Mouse (Mus musculus): Measurements from ENCODE around the gene Pip4k2c.

Gene Pip4k2c
- long read RNA-seq, experiment 1, transcript Pip4k2c-201 (10 exons, 3,307 nt), result major isoform, 17 of 30 reads
- long read RNA-seq, experiment 1, partial matches to known transcripts, result 5 of 30 reads
- long read RNA-seq, experiment 1, other reads (novel, unspliced or antisense), result 8 of 30 reads
- long read RNA-seq, experiment 2, transcript Pip4k2c-201 (10 exons, 3,307 nt), result major isoform, 12 of 25 reads
- long read RNA-seq, experiment 2, partial matches to known transcripts, result 1 of 25 reads
- long read RNA-seq, experiment 2, other reads (novel, unspliced or antisense), result 12 of 25 reads

DNA sequence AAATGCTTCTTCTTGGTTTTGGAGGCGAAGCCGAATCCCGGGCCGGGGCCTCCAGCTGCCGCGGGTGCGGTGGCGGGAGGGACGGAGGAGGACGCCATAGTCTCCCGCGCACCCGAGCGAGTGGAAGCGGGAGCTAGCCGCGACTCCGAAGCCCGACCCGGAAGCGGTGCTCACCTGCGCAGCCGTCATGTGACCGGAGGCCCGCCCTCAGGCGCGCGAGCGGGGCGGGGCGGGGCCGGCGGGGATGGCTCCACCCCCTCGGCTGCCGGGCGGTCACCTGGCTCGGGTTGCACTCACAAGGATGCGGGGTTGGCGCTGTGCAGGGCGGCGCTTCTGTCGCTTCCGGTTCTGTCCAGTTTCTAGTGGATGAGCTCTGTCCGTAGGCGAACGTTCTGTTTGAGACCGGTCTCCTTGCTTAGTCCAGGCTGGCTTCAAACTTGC is at the start of gene Pip4k2c:
Gene Pip4k2c, minus strand, starts transcription at position 172 of the 441 bp plus-strand sequence.
- intact Hi-C loops (cut with DNase I), result no loop called here

GRCm38 (mm10) chr10:127258489-127258888 is 47.1 kb upstream of the Pip4k2c start:
- intact Hi-C loops (cut with DNase I), result no loop called here

DNA sequence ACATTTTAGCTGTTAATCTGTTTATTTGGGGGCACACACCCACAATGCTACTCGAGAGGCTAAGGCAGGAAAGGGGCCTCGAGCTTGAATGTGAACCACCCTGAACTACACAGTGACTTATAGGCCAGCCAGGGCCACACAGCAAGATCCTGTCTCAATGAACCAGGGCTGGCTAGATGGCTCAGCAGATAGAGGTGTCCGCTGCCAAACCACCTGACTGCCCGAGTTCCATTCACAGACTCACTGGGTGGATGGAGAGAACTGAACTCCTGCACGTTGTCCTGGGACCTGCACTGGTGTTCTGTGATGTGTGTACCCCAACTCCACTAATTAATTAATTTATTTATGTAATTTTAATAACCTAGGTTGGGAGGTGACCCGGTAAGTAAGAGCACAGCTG is 46.4 kb upstream of the Pip4k2c start:
- intact Hi-C loops (cut with DNase I), result no loop called here

GRCm38 (mm10) chr10:127255625-127256345 is 44.4 kb upstream of the Pip4k2c start:
- intact Hi-C loops (cut with DNase I), result no loop called here

DNA sequence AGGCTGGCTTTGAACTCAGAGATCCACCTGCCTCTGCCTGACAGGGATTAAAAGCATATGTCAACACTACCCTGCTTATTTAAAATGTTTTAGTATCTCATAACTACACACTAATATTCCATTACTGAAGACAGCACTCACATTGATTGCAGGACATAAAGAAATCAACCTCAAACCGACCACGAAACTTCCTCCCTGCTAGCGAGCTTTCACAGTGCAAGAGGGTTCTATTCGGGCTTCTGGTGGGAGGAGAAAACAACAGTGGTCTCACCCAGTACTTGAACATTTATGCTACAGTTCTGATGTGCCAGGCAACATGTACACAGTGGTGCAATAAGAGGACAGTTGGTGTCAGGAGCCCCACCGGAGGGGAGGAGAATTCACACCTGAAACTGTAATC is 39.4 kb upstream of the Pip4k2c start:
- intact Hi-C loops (cut with DNase I), result no loop called here

DNA sequence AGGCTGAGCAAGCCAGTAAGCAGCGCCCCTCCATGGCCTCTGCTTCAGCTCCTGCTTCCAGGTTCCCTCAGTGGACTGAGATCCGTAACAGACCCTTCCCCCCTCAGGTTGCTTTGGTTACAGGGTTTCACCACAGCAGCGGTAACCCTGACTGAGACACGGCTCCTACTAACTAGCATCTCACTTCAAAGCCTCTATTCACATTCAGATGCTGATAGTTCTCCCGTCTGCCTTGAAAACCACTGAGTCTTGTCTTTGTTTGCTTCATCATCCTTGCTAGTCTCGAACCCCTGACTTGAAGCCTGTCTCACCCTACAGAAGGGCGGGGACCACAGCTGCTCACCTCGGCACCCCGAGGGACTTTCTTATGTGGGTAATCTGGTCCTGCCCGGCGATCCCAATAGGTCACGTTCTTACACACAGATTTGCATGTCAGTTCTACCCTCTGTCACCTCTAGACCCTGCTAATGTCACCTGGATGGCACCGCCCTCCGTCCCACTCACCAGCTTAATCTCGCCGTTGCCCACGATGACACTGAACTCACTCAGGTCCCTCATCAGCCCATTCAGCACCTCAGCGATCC is 26.9 kb upstream of the Pip4k2c start:
- intact Hi-C loops (cut with DNase I), result no loop called here

DNA sequence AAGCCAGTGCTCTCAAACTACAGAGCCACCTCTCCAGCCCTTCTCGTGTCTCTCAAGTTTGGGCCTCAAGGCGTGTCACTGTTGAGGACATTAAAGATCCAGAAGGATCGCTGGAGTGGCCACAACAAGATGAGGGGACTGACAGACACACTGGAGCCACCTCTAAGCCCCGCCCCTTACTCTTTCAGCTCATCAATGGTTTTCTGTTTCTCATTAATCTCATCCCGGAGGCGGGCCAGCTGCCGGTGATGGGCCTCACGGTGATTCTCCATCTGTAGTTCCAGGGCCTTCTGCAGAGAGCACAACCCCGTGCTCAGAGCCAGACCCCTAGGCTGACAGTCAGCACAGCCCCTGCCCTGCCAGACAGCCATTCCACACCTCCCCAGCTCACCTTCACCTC is 25.2 kb upstream of the Pip4k2c start:
- intact Hi-C loops (cut with DNase I), result no loop called here

GRCm38 (mm10) chr10:127233141-127233540 is 21.8 kb upstream of the Pip4k2c start:
- intact Hi-C loops (cut with DNase I), result no loop called here

- intact Hi-C loops (cut with DNase I), result no loop called here
Measured at GRCm38 (mm10) chr10:127231741-127232140, 20.4 kb upstream of the Pip4k2c start.

DNA sequence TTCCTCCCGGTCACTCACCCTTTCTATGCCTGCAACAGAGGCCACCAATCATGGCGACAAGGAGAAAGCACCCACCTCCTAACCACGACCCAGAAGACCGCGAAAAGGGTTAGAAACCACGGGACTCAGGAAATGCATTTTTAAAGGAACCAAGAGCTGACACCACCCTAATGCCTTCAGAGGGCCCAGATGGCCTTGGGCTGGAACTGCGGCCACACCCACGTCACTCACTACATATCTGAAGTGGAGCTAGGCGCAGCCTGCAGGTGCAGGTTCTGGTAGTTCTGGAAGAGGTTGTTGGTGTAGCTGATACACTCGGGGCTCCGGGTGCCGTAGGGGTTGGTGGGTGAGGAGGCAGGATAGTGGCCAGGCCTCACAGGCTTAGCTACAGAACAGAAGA is 19.3 kb upstream of the Pip4k2c start:
- intact Hi-C loops (cut with DNase I), result no loop called here

- intact Hi-C loops (cut with DNase I), result loop anchor here (2.0 kb wide), 1 partner anchor 52 kb away; no protein-coding TSS in a partner anchor
Measured at GRCm38 (mm10) chr10:127228897-127229296, 17.5 kb upstream of the Pip4k2c start.

- intact Hi-C loops (cut with DNase I), result no loop called here
Measured at GRCm38 (mm10) chr10:127227163-127227562, 15.8 kb upstream of the Pip4k2c start.

- intact Hi-C loops (cut with DNase I), result no loop called here
Measured at GRCm38 (mm10) chr10:127226318-127226895, 15.0 kb upstream of the Pip4k2c start.

- intact Hi-C loops (cut with DNase I), result no loop called here
Measured at GRCm38 (mm10) chr10:127225732-127226131, 14.3 kb upstream of the Pip4k2c start.

DNA sequence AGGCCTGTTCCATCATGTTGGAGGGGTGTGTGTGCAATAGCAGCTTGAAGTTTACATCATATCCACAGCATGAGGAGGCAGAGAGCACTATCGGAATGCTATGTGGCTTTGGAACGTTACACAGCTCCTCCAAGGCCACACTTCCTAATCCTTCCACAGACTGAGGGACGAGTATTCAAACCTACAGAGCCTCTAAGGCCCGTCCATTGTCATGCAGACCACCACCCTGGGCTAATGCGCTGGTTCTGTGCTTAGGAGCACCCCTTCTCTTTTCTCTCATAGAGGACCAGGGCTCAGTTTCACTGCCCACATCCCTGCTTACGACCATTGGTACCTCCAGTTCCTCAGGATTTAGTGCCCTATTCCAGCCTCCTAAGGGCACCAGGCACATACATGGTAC is 13.8 kb upstream of the Pip4k2c start:
- intact Hi-C loops (cut with DNase I), result no loop called here

DNA sequence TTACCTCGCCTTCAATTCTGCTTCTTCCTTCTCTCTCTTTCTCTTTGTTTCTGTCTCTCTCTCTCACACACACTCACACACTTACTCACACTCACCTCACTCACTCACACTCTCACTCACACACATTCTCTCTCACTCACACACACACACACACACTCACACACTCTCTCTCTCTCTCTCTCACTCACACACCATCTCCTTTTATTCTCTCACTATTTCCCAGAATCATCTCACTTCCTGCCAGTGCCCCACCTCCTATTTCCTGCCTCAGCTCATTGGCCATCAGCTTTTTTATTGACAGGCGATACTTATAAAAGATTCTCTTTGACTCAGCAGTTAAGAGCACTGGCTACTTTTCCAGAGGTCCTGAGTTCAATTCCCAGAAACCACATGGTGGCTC is 7.0 kb upstream of the Pip4k2c start:
- intact Hi-C loops (cut with DNase I), result no loop called here

GRCm38 (mm10) chr10:127217177-127217576 is 5.8 kb upstream of the Pip4k2c start:
- intact Hi-C loops (cut with DNase I), result no loop called here

- intact Hi-C loops (cut with DNase I), result no loop called here
Measured at GRCm38 (mm10) chr10:127216456-127216855, 5.1 kb upstream of the Pip4k2c start.

DNA sequence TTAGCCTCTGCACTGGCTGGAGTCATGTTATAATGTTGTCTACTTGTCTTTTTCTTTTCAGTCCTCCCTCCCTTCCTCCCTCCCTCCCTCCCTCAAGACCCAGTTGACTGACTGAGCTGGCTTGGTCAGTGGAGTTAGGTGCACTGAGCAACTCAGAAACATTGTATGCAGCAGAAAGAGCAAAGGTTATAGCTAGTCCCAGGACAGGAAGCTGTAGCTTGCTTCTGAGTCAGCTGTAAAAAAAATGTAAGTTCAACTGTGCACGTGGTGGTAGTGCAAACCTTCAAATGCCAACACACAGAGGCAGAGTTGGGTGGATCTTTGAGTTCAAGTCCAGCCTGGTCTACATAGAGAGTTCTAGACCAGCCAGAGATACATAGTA is 3.0 kb upstream of the Pip4k2c start:
- intact Hi-C loops (cut with DNase I), result no loop called here

DNA sequence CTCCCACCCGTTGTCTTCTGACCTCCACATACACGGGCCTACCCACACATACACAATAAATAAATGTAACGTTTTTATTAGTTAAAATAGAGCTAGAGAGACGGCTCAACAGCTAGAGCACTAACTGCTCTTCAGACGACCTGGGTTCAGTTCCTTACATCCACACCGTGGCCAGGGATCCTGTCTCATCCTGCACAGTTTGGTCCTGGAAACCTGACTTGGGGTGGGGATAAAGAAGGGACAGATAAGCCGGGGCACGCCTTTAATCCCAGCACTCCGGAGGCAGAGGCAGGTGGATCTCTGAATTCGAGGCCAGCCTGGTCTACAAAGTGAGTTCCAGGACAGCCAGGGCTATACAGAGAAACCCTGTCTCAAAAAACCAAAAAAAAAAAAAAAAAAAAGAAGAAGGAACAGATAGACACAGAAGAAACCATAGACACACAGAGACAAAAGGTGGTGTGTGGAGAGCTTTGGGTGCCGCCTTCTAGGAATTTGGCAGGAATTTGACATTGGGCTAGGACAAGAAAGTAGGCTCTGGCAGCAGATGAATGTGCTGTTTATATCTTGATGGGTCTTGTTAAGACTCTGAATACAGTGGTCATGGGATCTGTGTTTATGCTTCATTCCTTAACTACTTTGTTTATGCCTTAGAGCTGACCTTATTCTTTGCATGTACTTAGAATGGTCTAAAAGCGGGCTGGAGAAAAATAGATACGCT is 2.5 kb upstream of the Pip4k2c start:
- intact Hi-C loops (cut with DNase I), result no loop called here

- intact Hi-C loops (cut with DNase I), result no loop called here
Measured at GRCm38 (mm10) chr10:127213272-127213671, 1.9 kb upstream of the Pip4k2c start.
